Mouse (Mus musculus): ENCODE measurements around the gene Ubl7. TPM values are rescaled to one million over a fixed set of nuclear protein-coding genes. Genes with fewer than 3 reads are reported as not detected.
A peak's percentile ranks its signal among the peaks of the same experiment; 100 is the strongest.

Gene Ubl7
- polyA plus RNA-seq (2015; fragmentation: Nextera tagmentation; extraction: Ambion mirVana), result 164 and 172 TPM in 2 replicates

DNA sequence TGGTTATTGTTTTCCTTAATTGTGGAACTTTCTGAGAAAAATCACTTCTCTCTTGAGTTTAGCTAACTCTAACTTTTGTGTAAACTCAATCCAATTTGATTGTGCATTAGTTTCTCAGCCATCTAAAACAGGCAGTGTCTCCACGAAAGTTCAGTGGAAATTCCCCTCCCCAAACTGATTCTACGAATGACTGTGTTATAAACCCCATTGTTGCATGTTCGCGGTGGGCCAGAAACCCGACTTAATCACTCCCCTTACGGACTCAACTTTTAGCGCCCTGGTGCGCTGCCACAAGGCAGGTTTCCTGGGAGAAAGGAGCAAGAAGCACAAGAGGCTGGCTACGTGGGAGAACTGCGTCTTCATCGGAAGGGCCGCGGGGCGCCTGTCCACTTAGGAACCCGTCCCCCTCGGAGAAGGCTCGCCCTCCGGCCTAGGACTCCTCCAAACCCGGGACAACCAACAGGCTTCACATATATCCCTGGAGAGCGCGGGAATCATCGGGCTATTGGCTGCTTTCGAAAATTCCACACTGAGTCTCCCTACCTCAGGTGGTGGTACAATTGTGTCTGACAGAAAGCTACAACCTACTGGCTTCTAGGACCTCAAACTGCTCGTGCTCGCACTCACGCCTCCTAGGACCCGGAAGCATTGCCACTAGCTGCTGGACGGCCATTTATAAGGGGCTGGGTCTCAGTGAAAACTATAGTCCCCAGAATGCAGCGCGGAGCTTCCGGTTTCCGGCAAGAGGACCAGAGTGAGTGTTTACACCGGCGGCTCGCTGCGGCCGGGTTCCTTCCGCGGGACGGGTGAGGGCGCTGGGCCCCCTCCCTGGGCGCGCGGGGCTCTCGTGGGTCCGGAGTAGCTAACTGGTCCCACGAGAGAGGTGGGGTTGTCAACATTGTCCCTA lies at the start of gene Ubl7:
Gene Ubl7, plus strand, starts transcription at position 726 of the 907 bp plus-strand sequence.
- peak; percentile 97 for ATAC-seq (ENCODE audit: low FRiP score, low read depth)
- Histone ChIP-seq H3K4me1 (replicated peaks) (peaks cover 20% of the 10 kb centered on the region), H3K4me3 (peak within 1 kb of the TSS; percentile 88), H3K27me3 (no peaks in the 10 kb centered on the region), H3K9ac (peak within 1 kb of the TSS; percentile 75), H3K27ac (replicated peaks) (peak within 1 kb of the TSS; percentile 83), H3K4me2 (peak within 1 kb of the TSS; percentile 93), H3K36me3 (peaks cover 9% of the 10 kb centered on the region; the same call in 1 of the 2 replicates), H3K9me3 (no peaks in the 10 kb centered on the region)
- WGBS, result under 1% methylated on average over 47 of the region's 47 CpGs

DNA sequence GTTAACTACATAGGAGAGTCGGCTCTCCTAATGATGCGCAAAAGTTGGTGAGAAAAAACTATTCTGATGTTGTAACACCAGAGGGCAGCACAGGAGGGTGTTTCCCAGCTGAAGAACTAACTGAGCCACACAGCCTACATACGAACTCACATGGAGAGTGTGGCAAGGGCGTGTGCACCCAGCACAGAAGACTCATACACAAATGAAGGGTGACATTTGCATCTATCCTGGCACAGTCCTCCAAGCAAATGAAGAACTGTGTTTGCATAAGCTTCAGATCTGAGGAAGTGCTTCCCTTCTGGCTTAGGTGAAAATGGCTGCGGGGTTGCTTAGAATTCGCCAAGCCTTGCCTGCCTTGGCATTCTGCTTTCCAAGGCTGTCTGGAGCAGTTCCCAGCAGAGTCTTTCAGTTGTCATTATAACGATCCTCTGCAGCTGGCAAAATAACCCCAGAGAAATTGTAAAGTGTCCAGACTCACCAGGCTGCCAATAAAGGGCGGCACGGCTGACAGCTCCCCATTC lies 48.8 kb upstream of the Ubl7 start:
- 29% methylated on average over 9 of the region's 9 CpGs for WGBS
- no peaks in the 10 kb centered on the region for H3K36me3 ChIP-seq
- H3K9me3 ChIP-seq, result no peaks in the 10 kb centered on the region
- H3K4me2 ChIP-seq, result peak overlapping the region; percentile 16
- H3K27me3 ChIP-seq, result no peaks in the 10 kb centered on the region
- H3K4me1 ChIP-seq (replicated peaks), result peaks cover 9% of the 10 kb centered on the region; the same call in 1 of the 2 replicates
- ATAC-seq (ENCODE audit: low FRiP score, low read depth), result peak; percentile 84
- no peak overlapping the region for H3K4me3 ChIP-seq
- H3K9ac ChIP-seq, result no peak overlapping the region
- H3K27ac ChIP-seq (replicated peaks), result peak overlapping the region; percentile 43

DNA sequence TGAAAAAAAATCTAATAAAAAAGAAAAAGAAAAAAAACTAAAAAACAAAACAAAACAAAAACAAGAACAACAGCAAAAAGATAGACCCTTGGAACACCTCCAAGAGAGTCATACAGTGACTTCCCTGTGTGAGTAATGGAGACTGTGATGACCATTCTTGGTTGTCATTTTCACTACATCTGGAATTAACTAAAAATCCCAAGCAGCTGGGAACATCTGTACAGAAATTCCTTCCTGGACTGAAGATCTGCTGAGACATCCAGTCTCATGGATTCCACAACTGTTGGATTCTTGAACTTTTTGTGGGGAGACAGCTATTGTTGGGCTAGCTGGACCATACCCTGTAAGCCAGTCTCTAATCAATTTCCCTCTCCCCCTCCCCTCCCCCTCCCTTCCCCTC lies 46.4 kb upstream of the Ubl7 start:
- peaks cover 9% of the 10 kb centered on the region; the same call in 1 of the 2 replicates for H3K4me1 ChIP-seq (replicated peaks)
- no peak overlapping the region for H3K4me2 ChIP-seq
- H3K27me3 ChIP-seq, result no peaks in the 10 kb centered on the region
- no peaks in the 10 kb centered on the region for H3K9me3 ChIP-seq
- no peak overlapping the region for H3K4me3 ChIP-seq
- no peak overlapping the region for H3K27ac ChIP-seq (replicated peaks)
- no peak overlapping the region for H3K9ac ChIP-seq
- ATAC-seq (ENCODE audit: low FRiP score, low read depth), result no peak
- H3K36me3 ChIP-seq, result no peaks in the 10 kb centered on the region

DNA sequence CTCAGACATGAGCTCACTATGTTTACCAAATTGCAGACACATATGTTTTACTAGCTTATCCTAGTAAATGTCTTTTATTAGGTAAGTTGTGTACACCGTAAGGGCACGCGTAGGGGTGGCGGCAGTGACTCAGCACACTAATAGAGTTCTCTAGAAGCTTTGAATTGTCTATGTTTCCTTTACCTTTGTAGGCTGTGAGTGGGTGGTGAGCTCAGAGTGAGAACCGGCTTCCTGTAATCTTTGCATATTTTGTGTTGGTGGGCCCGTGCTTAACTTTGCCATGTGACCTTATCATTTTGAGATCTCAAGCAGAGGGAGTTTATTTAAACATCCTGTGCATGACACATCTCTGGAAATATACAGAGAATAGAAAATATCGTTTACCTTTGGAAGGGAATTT lies 44.2 kb upstream of the Ubl7 start:
- Histone ChIP-seq H3K27me3 (no peaks in the 10 kb centered on the region), H3K27ac (replicated peaks) (no peak overlapping the region), H3K4me2 (no peak overlapping the region), H3K36me3 (no peaks in the 10 kb centered on the region), H3K4me3 (no peak overlapping the region), H3K4me1 (replicated peaks) (peaks cover 7% of the 10 kb centered on the region; the same call in 1 of the 2 replicates), H3K9ac (no peak overlapping the region), H3K9me3 (no peaks in the 10 kb centered on the region)
- WGBS, result 86% methylated on average over 7 of the region's 7 CpGs
- no peak for ATAC-seq (ENCODE audit: low FRiP score, low read depth)

DNA sequence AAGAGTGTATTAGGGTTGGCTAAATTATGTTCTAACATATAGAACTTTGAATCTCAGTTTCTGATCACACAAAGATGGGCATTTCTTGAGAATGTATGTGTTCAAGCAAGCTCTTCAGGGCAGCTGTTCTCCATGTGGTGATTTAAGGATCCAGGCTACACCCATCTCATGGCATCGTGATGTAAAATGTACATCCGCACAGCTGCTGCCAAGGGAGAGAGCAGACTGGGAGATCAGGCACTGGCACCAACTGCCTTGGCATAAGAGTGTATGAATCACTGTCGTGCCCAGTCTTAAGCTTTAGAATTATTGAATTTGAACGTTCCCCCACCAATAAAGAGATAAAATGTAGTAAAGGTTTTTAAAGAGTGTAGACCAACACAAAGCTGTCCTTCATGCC lies 43.5 kb upstream of the Ubl7 start:
- WGBS, result 86% methylated on average over 4 of the region's 4 CpGs

DNA sequence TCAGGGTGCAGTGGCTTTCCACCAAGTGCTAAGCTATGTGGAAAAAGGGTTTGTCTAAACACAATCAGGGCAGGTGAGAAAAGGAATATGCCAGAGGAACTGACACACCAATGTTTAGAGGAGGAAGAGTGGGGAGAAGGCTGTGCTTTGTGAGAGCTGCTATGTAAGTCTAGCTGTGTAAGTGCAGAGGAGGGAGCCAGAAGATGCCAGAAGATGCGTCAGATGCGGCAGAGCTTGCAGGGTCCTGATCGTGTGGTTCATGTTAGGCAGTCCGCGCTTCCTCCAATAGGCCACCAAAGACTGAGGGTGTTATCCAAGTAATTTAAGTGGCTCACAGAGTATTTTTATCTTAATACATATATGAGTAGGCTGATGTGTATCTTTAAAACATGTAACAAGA lies 42.9 kb upstream of the Ubl7 start:
- no peaks in the 10 kb centered on the region for H3K36me3 ChIP-seq
- H3K27ac ChIP-seq (replicated peaks), result no peak overlapping the region
- 83% methylated on average over 5 of the region's 5 CpGs for WGBS
- H3K4me3 ChIP-seq, result no peak overlapping the region
- H3K4me2 ChIP-seq, result no peak overlapping the region
- H3K4me1 ChIP-seq (replicated peaks), result no peaks in the 10 kb centered on the region
- no peaks in the 10 kb centered on the region for H3K9me3 ChIP-seq
- ATAC-seq (ENCODE audit: low FRiP score, low read depth), result no peak
- no peak overlapping the region for H3K9ac ChIP-seq
- no peaks in the 10 kb centered on the region for H3K27me3 ChIP-seq

More for the DNA sequence above, 43.5 kb upstream of the Ubl7 start:
- Histone ChIP-seq H3K27me3 (no peaks in the 10 kb centered on the region), H3K27ac (replicated peaks) (no peak overlapping the region), H3K9me3 (no peaks in the 10 kb centered on the region), H3K4me2 (no peak overlapping the region), H3K36me3 (no peaks in the 10 kb centered on the region), H3K4me3 (no peak overlapping the region), H3K4me1 (replicated peaks) (0 out of 2 replicates have a peak, but pooled peaks cover 4% of the 10 kb centered on the region), H3K9ac (no peak overlapping the region)
- ATAC-seq (ENCODE audit: low FRiP score, low read depth), result no peak

DNA sequence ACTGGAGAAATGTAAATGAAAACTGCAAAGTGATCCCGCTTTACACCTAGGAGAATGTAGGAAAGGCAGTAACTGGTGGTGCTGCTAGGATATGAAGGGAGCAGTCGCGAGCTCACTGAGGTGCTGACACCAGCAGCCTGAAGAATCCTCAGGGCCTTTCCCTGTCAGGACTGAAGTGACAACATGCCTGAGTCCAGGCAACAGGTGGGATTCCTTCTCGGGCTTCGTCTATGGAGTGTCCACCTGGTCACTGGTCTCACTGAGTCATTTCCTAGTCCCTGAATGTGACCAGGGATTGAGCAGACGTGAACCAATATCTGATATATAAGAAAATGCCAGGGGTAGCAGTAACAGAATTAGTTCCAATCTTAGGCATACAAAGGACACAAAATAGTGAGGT lies 42.0 kb upstream of the Ubl7 start:
- no peak overlapping the region for H3K9ac ChIP-seq
- H3K4me1 ChIP-seq (replicated peaks), result no peaks in the 10 kb centered on the region
- no peak overlapping the region for H3K4me2 ChIP-seq
- H3K4me3 ChIP-seq, result no peak overlapping the region
- H3K27ac ChIP-seq (replicated peaks), result no peak overlapping the region
- 88% methylated on average over 6 of the region's 6 CpGs for WGBS
- no peaks in the 10 kb centered on the region for H3K9me3 ChIP-seq
- no peak for ATAC-seq (ENCODE audit: low FRiP score, low read depth)
- H3K27me3 ChIP-seq, result no peaks in the 10 kb centered on the region
- no peaks in the 10 kb centered on the region for H3K36me3 ChIP-seq

DNA sequence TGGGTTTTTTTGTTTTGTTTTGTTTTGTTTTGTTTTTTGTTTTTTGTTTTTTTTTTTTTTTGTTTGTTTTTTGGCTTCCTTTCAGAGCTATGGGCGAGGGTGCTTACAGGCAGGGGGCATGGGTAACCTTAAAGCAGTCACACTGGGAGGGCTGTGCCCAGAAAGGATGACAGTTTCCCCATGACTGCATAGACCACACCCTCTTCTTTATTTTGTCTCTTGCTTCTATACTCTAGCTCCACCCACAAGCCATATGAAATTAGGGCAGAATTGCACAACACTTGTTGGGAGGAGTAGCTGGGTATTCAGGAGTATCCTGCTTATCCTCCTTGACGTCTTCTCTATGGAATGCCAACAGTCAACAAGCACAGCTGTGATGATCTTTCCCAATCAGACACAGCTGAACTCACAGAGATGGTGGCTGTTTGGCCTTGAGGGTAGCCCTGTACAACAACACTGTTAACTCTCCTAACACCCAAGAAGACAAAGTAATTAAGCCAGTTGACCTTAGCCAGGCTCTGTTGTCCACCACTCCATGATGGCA lies 40.4 kb upstream of the Ubl7 start:
- no peaks in the 10 kb centered on the region for H3K9me3 ChIP-seq
- no peak overlapping the region for H3K4me3 ChIP-seq
- 52% methylated on average over 2 of the region's 2 CpGs for WGBS
- no peak overlapping the region for H3K27ac ChIP-seq (replicated peaks)
- H3K4me1 ChIP-seq (replicated peaks), result no peaks in the 10 kb centered on the region
- no peak overlapping the region for H3K4me2 ChIP-seq
- no peak overlapping the region for H3K9ac ChIP-seq
- ATAC-seq (ENCODE audit: low FRiP score, low read depth), result no peak
- no peaks in the 10 kb centered on the region for H3K27me3 ChIP-seq
- no peaks in the 10 kb centered on the region for H3K36me3 ChIP-seq

DNA sequence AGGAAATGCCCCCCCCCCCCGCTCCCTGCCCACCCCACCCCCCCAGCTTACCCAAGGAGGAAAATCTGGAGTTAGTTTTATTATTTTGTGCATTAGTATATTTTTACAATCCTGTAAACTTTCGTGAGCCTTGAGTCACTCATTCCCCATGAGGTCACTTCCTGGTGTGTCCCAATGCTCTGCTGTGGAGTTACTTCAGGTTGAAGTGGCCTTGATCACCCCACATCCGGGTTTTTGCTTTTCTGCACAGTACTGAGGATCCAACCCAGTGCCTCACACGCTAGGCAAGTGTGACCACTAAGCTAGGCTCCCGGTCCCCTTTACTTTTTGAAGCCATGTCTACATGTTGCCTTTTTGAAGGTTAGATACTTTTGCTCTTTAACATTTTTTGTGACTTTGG lies 36.6 kb upstream of the Ubl7 start:
- no peaks in the 10 kb centered on the region for H3K27me3 ChIP-seq
- H3K9ac ChIP-seq, result no peak overlapping the region
- 84% methylated on average over 5 of the region's 5 CpGs for WGBS
- H3K27ac ChIP-seq (replicated peaks), result no peak overlapping the region
- H3K9me3 ChIP-seq, result no peaks in the 10 kb centered on the region
- H3K4me1 ChIP-seq (replicated peaks), result no peaks in the 10 kb centered on the region
- H3K36me3 ChIP-seq, result no peaks in the 10 kb centered on the region
- no peak for ATAC-seq (ENCODE audit: low FRiP score, low read depth)
- H3K4me2 ChIP-seq, result no peak overlapping the region
- H3K4me3 ChIP-seq, result no peak overlapping the region

DNA sequence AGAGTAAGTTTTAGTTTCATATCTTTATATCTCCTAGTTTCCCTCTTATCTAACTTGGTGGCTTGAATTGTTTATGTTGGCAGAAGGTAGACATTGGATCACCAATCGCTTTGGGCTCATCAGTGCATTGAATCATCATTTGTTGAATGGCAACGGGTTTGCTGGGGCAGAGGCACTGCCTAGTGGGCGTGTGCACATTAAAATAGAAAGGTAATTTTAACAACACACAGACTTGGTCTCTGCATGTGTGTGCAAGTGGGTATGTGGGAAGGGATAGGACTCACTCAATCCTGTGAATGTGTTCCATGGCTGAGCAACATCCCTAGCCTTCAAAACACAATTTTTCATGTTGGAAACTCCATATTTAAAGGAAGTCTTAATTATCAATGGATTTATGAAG lies 35.8 kb upstream of the Ubl7 start:
- H3K4me3 ChIP-seq, result no peak overlapping the region
- H3K27ac ChIP-seq (replicated peaks), result no peak overlapping the region
- no peaks in the 10 kb centered on the region for H3K9me3 ChIP-seq
- H3K27me3 ChIP-seq, result no peaks in the 10 kb centered on the region
- WGBS, result 77% methylated on average over 3 of the region's 3 CpGs
- no peak overlapping the region for H3K9ac ChIP-seq
- H3K36me3 ChIP-seq, result no peaks in the 10 kb centered on the region
- no peaks in the 10 kb centered on the region for H3K4me1 ChIP-seq (replicated peaks)
- ATAC-seq (ENCODE audit: low FRiP score, low read depth), result no peak
- H3K4me2 ChIP-seq, result no peak overlapping the region

DNA sequence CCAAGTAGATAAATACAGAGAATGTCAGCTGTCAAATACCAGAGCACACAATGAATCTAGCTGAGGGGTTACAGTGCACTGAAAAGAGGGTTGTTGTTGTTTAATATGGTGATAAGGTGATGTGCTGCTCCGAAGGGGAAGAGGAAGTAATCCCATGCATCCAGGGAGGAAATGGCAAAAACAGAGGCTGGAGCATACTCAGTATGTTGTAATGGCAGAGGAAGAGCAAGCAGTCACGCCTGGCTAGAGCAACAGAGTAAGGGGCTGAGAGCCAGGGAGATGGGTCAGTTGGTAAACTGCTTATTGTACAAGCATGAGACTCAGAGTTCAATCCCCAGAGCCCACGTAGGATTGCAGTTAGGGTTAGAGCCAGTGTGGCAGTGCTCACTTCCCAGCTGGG lies 31.6 kb upstream of the Ubl7 start:
- no peak overlapping the region for H3K27ac ChIP-seq (replicated peaks)
- no peak overlapping the region for H3K9ac ChIP-seq
- 63% methylated on average over 3 of the region's 3 CpGs for WGBS
- no peak for ATAC-seq (ENCODE audit: low FRiP score, low read depth)
- H3K4me3 ChIP-seq, result no peak overlapping the region
- no peaks in the 10 kb centered on the region for H3K4me1 ChIP-seq (replicated peaks)
- no peaks in the 10 kb centered on the region for H3K9me3 ChIP-seq
- H3K36me3 ChIP-seq, result no peaks in the 10 kb centered on the region
- no peak overlapping the region for H3K4me2 ChIP-seq
- H3K27me3 ChIP-seq, result no peaks in the 10 kb centered on the region

DNA sequence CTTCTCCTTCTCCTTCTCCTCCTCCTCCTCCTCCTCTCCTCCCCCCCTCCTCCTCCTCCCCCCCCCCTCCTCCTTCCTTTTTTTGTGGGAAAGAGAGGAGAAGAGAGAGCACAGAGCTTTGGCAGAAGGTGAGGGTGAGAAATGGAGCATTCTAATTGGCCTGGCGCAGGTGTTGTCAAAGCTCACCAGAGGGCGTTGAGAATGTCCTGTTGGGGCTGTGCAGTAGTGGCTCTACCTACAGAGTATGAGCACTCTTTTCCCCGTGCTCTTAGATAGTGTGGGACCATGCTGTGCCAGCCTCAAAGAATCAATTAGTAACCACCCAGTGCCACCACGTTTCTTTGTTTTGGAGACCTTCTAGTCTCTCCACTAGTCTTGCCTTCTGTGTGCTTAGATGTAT lies 30.5 kb upstream of the Ubl7 start:
- H3K36me3 ChIP-seq, result no peaks in the 10 kb centered on the region
- H3K9ac ChIP-seq, result no peak overlapping the region
- H3K9me3 ChIP-seq, result no peaks in the 10 kb centered on the region
- no peak for ATAC-seq (ENCODE audit: low FRiP score, low read depth)
- no peaks in the 10 kb centered on the region for H3K27me3 ChIP-seq
- H3K27ac ChIP-seq (replicated peaks), result no peak overlapping the region
- 25% methylated on average over 4 of the region's 4 CpGs for WGBS
- H3K4me1 ChIP-seq (replicated peaks), result no peaks in the 10 kb centered on the region
- no peak overlapping the region for H3K4me3 ChIP-seq
- H3K4me2 ChIP-seq, result no peak overlapping the region

All from hindbrain, embryonic 15.5 days (tissue).